Mouse (Mus musculus) lung, postnatal 0 days (tissue): ENCODE data around the gene Cpt1c. TPM values are rescaled to one million over a fixed set of nuclear protein-coding genes. Genes with fewer than 3 reads are reported as not detected.

Source experiments
- ATAC-seq: fragments of 200-750 bp; cut with Nextera tagmentation; 2 replicates; pipeline ENCODE4 v1.8.0; 2017; ENCODE audit warnings: moderate library complexity
- DNase-seq: peaks from one replicate; pipeline ENCODE4 v3.0.0-alpha.2; 2016; ENCODE audit warnings: low spot score
- H3K27ac ChIP-seq: fragments of 300-500 bp; sonication (generic); 2 replicates; pipeline ENCODE4 v1.5.1; 2014; ENCODE audit warnings: antibody characterized with exemption, mild to moderate bottlenecking, low read length, mixed read lengths
- H3K27me3 ChIP-seq: fragments of 300-500 bp; sonication (generic); replicated peaks from 2 replicates; pipeline ENCODE4 v1.6.1; 2014; ENCODE audit warnings: low read length, mixed read lengths; ENCODE audit not compliant: insufficient read depth
- H3K36me3 ChIP-seq: fragments of 300-500 bp; sonication (generic); 2 replicates; pipeline ENCODE4 v1.6.1; 2014; ENCODE audit warnings: low read length, mixed read lengths; ENCODE audit not compliant: insufficient read depth
- H3K4me1 ChIP-seq: fragments of 300-500 bp; sonication (generic); 2 replicates; pipeline ENCODE4 v1.6.1; 2014; ENCODE audit warnings: antibody characterized with exemption, low read depth, low read length, mixed read lengths; ENCODE audit not compliant: insufficient read depth
- H3K4me2 ChIP-seq: fragments of 300-500 bp; sonication (generic); replicated peaks from 2 replicates; pipeline ENCODE4 v1.6.1; 2014; ENCODE audit warnings: low read depth, mild to moderate bottlenecking, low read length, moderate library complexity, mixed read lengths
- H3K4me3 ChIP-seq: fragments of 300-500 bp; sonication (generic); 2 replicates; pipeline ENCODE4 v1.5.1; 2014; ENCODE audit warnings: low read depth, low read length
- H3K9ac ChIP-seq: fragments of 300-500 bp; sonication (generic); replicated peaks from 2 replicates; pipeline ENCODE4 v1.6.1; 2014; ENCODE audit warnings: low read depth, mild to moderate bottlenecking
- H3K9me3 ChIP-seq: fragments of 300-500 bp; sonication (generic); 2 replicates; pipeline ENCODE4 v1.6.1; 2016; ENCODE audit warnings: low read length, mixed read lengths
- CTCF ChIP-seq: IDR thresholded peaks from 2 replicates; pipeline ENCODE4 v1.5.1; 2016; ENCODE audit warnings: antibody characterized with exemption, mild to moderate bottlenecking
- EP300 ChIP-seq: IDR thresholded peaks from 2 replicates; pipeline ENCODE4 v1.6.1; 2016; ENCODE audit warnings: antibody characterized with exemption, mild to moderate bottlenecking, control low read depth
- WGBS: fragments of 180-500 bp; shearing (Covaris S2); extraction: QIAGEN DNeasy Blood & Tissue Kit; methylation state at CpG from one replicate; pipeline ENCODE4 v1.1.7; 2014; 5-methylcytosine and 5-hydroxymethylcytosine counted together
- microRNA-seq: library from miRNA; unstranded; fragments of <30 nt; microRNA quantifications from one replicate; pipeline ENCODE4, GENCODE M21; 2016
- polyA plus RNA-seq: library from polyadenylated mRNA; unstranded; fragments of >200 nt; fragmentation: Nextera tagmentation; extraction: Ambion mirVana; gene quantifications from 2 replicates; pipeline ENCODE4 v1.2.1, GENCODE M21; 2015

Cpt1c gene
- polyA plus RNA-seq, 1 experiment from 2014 or later: 5.4 TPM

- H3K9me3 ChIP-seq: no peaks in the 10 kb centered on the region
- 89% methylated on average over 5 of the region's 5 CpGs for WGBS
- TF ChIP-seq EP300 (no peak), CTCF (no peak)
- no peak for ATAC-seq
- no peak for DNase-seq
- H3K4me2 ChIP-seq: no peak overlapping the region
- H3K9ac ChIP-seq: no peak overlapping the region
- no peak overlapping the region for H3K27ac ChIP-seq
- 0 out of 2 replicates have a peak, but pooled peaks cover 7% of the 10 kb centered on the region for H3K4me1 ChIP-seq
- no peak overlapping the region for H3K4me3 ChIP-seq
- no peaks in the 10 kb centered on the region; the same call in 1 of the 2 replicates for H3K36me3 ChIP-seq
- no peaks in the 10 kb centered on the region for H3K27me3 ChIP-seq
Measured at GRCm38 (mm10) chr7:44919127-44919526, 55.5 kb downstream of the Cpt1c start.

- Histone ChIP-seq H3K36me3 (no peaks in the 10 kb centered on the region; the same call in 1 of the 2 replicates), H3K4me3 (no peak overlapping the region), H3K27ac (0 out of 2 replicates have a peak overlapping the region, but pooled peaks have one; percentile 38), H3K9me3 (no peaks in the 10 kb centered on the region), H3K4me1 (0 out of 2 replicates have a peak, but pooled peaks cover 7% of the 10 kb centered on the region), H3K4me2 (no peak overlapping the region), H3K27me3 (no peaks in the 10 kb centered on the region), H3K9ac (no peak overlapping the region)
- WGBS: 42% methylated on average over 3 of the region's 3 CpGs
- 0 out of 2 replicates have a peak, but pooled peaks have one; percentile 20 for ATAC-seq
- TF ChIP-seq CTCF (no peak), EP300 (no peak)
- no peak for DNase-seq
Measured at GRCm38 (mm10) chr7:44918219-44918618, 56.4 kb downstream of the Cpt1c start.

GRCm38 (mm10) chr7:44916881-44917280 is 57.8 kb downstream of the Cpt1c start:
- H3K36me3 ChIP-seq: no peaks in the 10 kb centered on the region; the same call in 1 of the 2 replicates
- peak overlapping the region; percentile 57; the same call in 1 of the 2 replicates for H3K27ac ChIP-seq
- no peak for TF ChIP-seq CTCF
- TF ChIP-seq EP300: no peak
- ATAC-seq (peak; percentile 70), DNase-seq (no peak)
- no peak overlapping the region for H3K4me3 ChIP-seq
- H3K9ac ChIP-seq: no peak overlapping the region
- H3K9me3 ChIP-seq: no peaks in the 10 kb centered on the region
- WGBS: 88% methylated on average over 4 of the region's 4 CpGs
- H3K27me3 ChIP-seq: no peaks in the 10 kb centered on the region
- H3K4me1 ChIP-seq: 0 out of 2 replicates have a peak, but pooled peaks cover 7% of the 10 kb centered on the region
- H3K4me2 ChIP-seq: no peak overlapping the region

- Histone ChIP-seq H3K27me3 (no peaks in the 10 kb centered on the region), H3K9ac (no peak overlapping the region), H3K9me3 (no peaks in the 10 kb centered on the region), H3K36me3 (peaks cover 4% of the 10 kb centered on the region; the same call in 1 of the 2 replicates), H3K4me2 (no peak overlapping the region), H3K27ac (no peak overlapping the region), H3K4me3 (no peak overlapping the region), H3K4me1 (0 out of 2 replicates have a peak, but pooled peaks cover 7% of the 10 kb centered on the region)
- DNase-seq: no peak
- TF ChIP-seq CTCF: no peak
- TF ChIP-seq EP300: no peak
- ATAC-seq: no peak
- WGBS: 72% methylated on average over 6 of the region's 6 CpGs
Measured at GRCm38 (mm10) chr7:44916191-44916590, 58.5 kb downstream of the Cpt1c start.

- TF ChIP-seq CTCF (no peak), EP300 (no peak)
- Histone ChIP-seq H3K27ac (no peak overlapping the region), H3K27me3 (no peaks in the 10 kb centered on the region), H3K9me3 (no peaks in the 10 kb centered on the region), H3K4me3 (no peak overlapping the region), H3K4me2 (no peak overlapping the region), H3K36me3 (peaks cover 7% of the 10 kb centered on the region; the same call in 1 of the 2 replicates), H3K9ac (no peak overlapping the region), H3K4me1 (0 out of 2 replicates have a peak, but pooled peaks cover 7% of the 10 kb centered on the region)
- ATAC-seq: no peak
- no peak for DNase-seq
- WGBS: 94% methylated on average over 9 of the region's 9 CpGs
Measured at GRCm38 (mm10) chr7:44915314-44915713, 59.3 kb downstream of the Cpt1c start.

- Histone ChIP-seq H3K9me3 (no peaks in the 10 kb centered on the region), H3K4me1 (0 out of 2 replicates have a peak, but pooled peaks cover 7% of the 10 kb centered on the region), H3K9ac (no peak overlapping the region), H3K4me2 (no peak overlapping the region), H3K27ac (no peak overlapping the region), H3K36me3 (peaks cover 16% of the 10 kb centered on the region; the same call in 1 of the 2 replicates), H3K27me3 (no peaks in the 10 kb centered on the region), H3K4me3 (no peak overlapping the region)
- TF ChIP-seq CTCF (no peak), EP300 (no peak)
- 87% methylated on average over 2 of the region's 2 CpGs for WGBS
- ATAC-seq (no peak), DNase-seq (no peak)
Measured at GRCm38 (mm10) chr7:44914396-44914795, 60.3 kb downstream of the Cpt1c start.

Small RNA genes within 50 kb of the gene (microRNA-seq; reads per million reads assigned to microRNA genes)
- not detected for gene Mir7054

Other genes with a start within 250 kb of the Cpt1c start
- 45.1 and 48.3 TPM in 2 replicates for gene Vrk3, start 226.4 kb downstream of the Cpt1c start, polyA plus RNA-seq
- 0.31 and 0.38 TPM in 2 replicates for gene Zfp473, start 223.8 kb downstream of the Cpt1c start, polyA plus RNA-seq
- 22.7 and 23.8 TPM in 2 replicates for gene Nup62, start 158.8 kb downstream of the Cpt1c start, polyA plus RNA-seq
- gene Il4i1, start 158.5 kb downstream of the Cpt1c start, polyA plus RNA-seq: 1.9 and 2.3 TPM in 2 replicates
- 6.0 and 6.1 TPM in 2 replicates for gene Atf5, start 158.2 kb downstream of the Cpt1c start, polyA plus RNA-seq
- 84.0 and 89.4 TPM in 2 replicates for gene Akt1s1, start 125.9 kb downstream of the Cpt1c start, polyA plus RNA-seq
- gene Tbc1d17, start 125.8 kb downstream of the Cpt1c start, polyA plus RNA-seq: 73.2 and 84.0 TPM in 2 replicates
- gene Pnkp, start 117.7 kb downstream of the Cpt1c start, polyA plus RNA-seq: 39.7 and 41.3 TPM in 2 replicates
- 276 and 288 TPM in 2 replicates for gene Ptov1, start 105.1 kb downstream of the Cpt1c start, polyA plus RNA-seq
- 54.2 and 62.5 TPM in 2 replicates for gene Med25, start 82.1 kb downstream of the Cpt1c start, polyA plus RNA-seq
- 15.1 and 18.3 TPM in 2 replicates for gene Fuz, start 78.8 kb downstream of the Cpt1c start, polyA plus RNA-seq
- 36.1 and 39.4 TPM in 2 replicates for gene Ap2a1, start 45.4 kb downstream of the Cpt1c start, polyA plus RNA-seq
- gene Tsks, start 31.6 kb downstream of the Cpt1c start, polyA plus RNA-seq: 0.44 and 0.57 TPM in 2 replicates
- 146 and 159 TPM in 2 replicates for gene Prmt1, start 11.7 kb upstream of the Cpt1c start, polyA plus RNA-seq
- 90.4 and 96.5 TPM in 2 replicates for gene Irf3, start 22.8 kb upstream of the Cpt1c start, polyA plus RNA-seq
- gene Bcl2l12, start 23.9 kb upstream of the Cpt1c start, polyA plus RNA-seq: 29.0 and 33.2 TPM in 2 replicates
- 18.1 and 20.5 TPM in 2 replicates for gene Scaf1, start 41.5 kb upstream of the Cpt1c start, polyA plus RNA-seq
- gene Rras, start 43.1 kb upstream of the Cpt1c start, polyA plus RNA-seq: 160 TPM in 2 replicates
- gene Prr12, start 78.0 kb upstream of the Cpt1c start, polyA plus RNA-seq: 6.4 and 6.7 TPM in 2 replicates
- 54.6 and 62.8 TPM in 2 replicates for gene Nosip, start 87.6 kb upstream of the Cpt1c start, polyA plus RNA-seq
- gene Prrg2, start 87.8 kb upstream of the Cpt1c start, polyA plus RNA-seq: 36.8 and 40.8 TPM in 2 replicates
- gene Rcn3, start 117.4 kb upstream of the Cpt1c start, polyA plus RNA-seq: 158 and 162 TPM in 2 replicates
- gene Fcgrt, start 129.0 kb upstream of the Cpt1c start, polyA plus RNA-seq: 138 and 143 TPM in 2 replicates
- gene Rps11, start 149.6 kb upstream of the Cpt1c start, polyA plus RNA-seq: 972 and 1,016 TPM in 2 replicates
- 1,107 and 1,148 TPM in 2 replicates for gene Rpl13a, start 153.9 kb upstream of the Cpt1c start, polyA plus RNA-seq
- 0.62 and 0.96 TPM in 2 replicates for gene Gm45713, start 161.4 kb upstream of the Cpt1c start, polyA plus RNA-seq
- gene Flt3l, start 161.6 kb upstream of the Cpt1c start, polyA plus RNA-seq: 5.1 and 6.1 TPM in 2 replicates
- gene Pih1d1, start 179.5 kb upstream of the Cpt1c start, polyA plus RNA-seq: 51.7 and 58.4 TPM in 2 replicates
- gene Aldh16a1, start 179.7 kb upstream of the Cpt1c start, polyA plus RNA-seq: 26.7 and 26.8 TPM in 2 replicates
- gene Slc17a7, start 189.1 kb upstream of the Cpt1c start, polyA plus RNA-seq: 0.56 and 0.65 TPM in 2 replicates
- gene Gfy, start 204.7 kb upstream of the Cpt1c start, polyA plus RNA-seq: not detected in 2 replicates
- gene Pth2, start 206.1 kb upstream of the Cpt1c start, polyA plus RNA-seq: not detected in 2 replicates
- gene Ccdc155, start 230.0 kb upstream of the Cpt1c start, polyA plus RNA-seq: 2.7 and 3.3 TPM in 2 replicates
- gene Dkkl1, start 237.3 kb upstream of the Cpt1c start, polyA plus RNA-seq: 0.93 and 1.1 TPM in 2 replicates
- 46.5 and 52.3 TPM in 2 replicates for gene Tead2, start 240.9 kb upstream of the Cpt1c start, polyA plus RNA-seq